Mouse (Mus musculus) hindbrain, embryonic 11.5 days (tissue): ENCODE data around the gene Mum1l1. TPM values are rescaled to one million over a fixed set of nuclear protein-coding genes. Genes with fewer than 3 reads are reported as not detected.

Source experiments
- ATAC-seq: fragments of 200-750 bp; cut with Nextera tagmentation; 2 replicates; pipeline ENCODE4 v1.8.0; 2017; ENCODE audit warnings: mild to moderate bottlenecking, moderate TSS enrichment, moderate library complexity; ENCODE audit not compliant: low FRiP score
- DNase-seq: peaks from one replicate; pipeline ENCODE4 v3.0.0-alpha.2; 2015; ENCODE audit warnings: low spot score
- H3K27ac ChIP-seq: fragments of 300-500 bp; sonication (generic); 2 replicates; pipeline ENCODE4 v1.5.1; 2014; ENCODE audit warnings: mild to moderate bottlenecking, low read depth, low read length
- H3K27me3 ChIP-seq: fragments of 300-500 bp; sonication (generic); 2 replicates; pipeline ENCODE4 v1.6.1; 2014; ENCODE audit warnings: mild to moderate bottlenecking, low read length, moderate library complexity, mixed read lengths; ENCODE audit not compliant: control insufficient read depth, insufficient read depth
- H3K36me3 ChIP-seq: fragments of 300-500 bp; sonication (generic); 2 replicates; pipeline ENCODE4 v1.6.1; 2014; ENCODE audit warnings: mild to moderate bottlenecking, low read length, moderate library complexity, mixed read lengths; ENCODE audit not compliant: control insufficient read depth, insufficient read depth
- H3K4me1 ChIP-seq: fragments of 300-500 bp; sonication (generic); replicated peaks from 2 replicates; pipeline ENCODE4 v1.6.1; 2014; ENCODE audit warnings: low read length, mixed read lengths; ENCODE audit not compliant: control insufficient read depth, insufficient read depth
- H3K4me2 ChIP-seq: fragments of 300-500 bp; sonication (generic); replicated peaks from 2 replicates; pipeline ENCODE4 v1.6.1; 2014; ENCODE audit warnings: mild to moderate bottlenecking, low read depth, low read length
- H3K4me3 ChIP-seq: fragments of 300-500 bp; sonication (generic); 2 replicates; pipeline ENCODE4 v1.5.1; 2014; ENCODE audit warnings: low read depth, low read length
- H3K9ac ChIP-seq: fragments of 300-500 bp; sonication (generic); 2 replicates; pipeline ENCODE4 v1.6.1; 2014; ENCODE audit warnings: low read depth, low read length
- H3K9me3 ChIP-seq: fragments of 300-500 bp; sonication (generic); 2 replicates; pipeline ENCODE4 v1.6.1; 2016; ENCODE audit warnings: low read length; ENCODE audit not compliant: control insufficient read depth
- WGBS: fragments of 180-500 bp; shearing (Covaris S2); extraction: QIAGEN DNeasy Blood & Tissue Kit; methylation state at CpG from one replicate; pipeline ENCODE4 v1.1.7; 2014; 5-methylcytosine and 5-hydroxymethylcytosine counted together
- polyA plus RNA-seq: library from polyadenylated mRNA; unstranded; fragments of >200 nt; fragmentation: Nextera tagmentation; extraction: Ambion mirVana; gene quantifications from 2 replicates; pipeline ENCODE4 v1.2.1, GENCODE M21; 2014

Gene Mum1l1
- polyA plus RNA-seq, 1 experiment from 2014 or later, result 18.3 TPM

- Histone ChIP-seq H3K36me3 (no peaks in the 10 kb centered on the region), H3K9ac (no peak overlapping the region), H3K9me3 (no peaks in the 10 kb centered on the region), H3K27me3 (no peaks in the 10 kb centered on the region), H3K27ac (no peak overlapping the region), H3K4me3 (peak overlapping the region; percentile 34), H3K4me1 (no peaks in the 10 kb centered on the region), H3K4me2 (peak overlapping the region; percentile 19; the same call in 1 of the 2 replicates)
- ATAC-seq, result no peak
- WGBS, result 54% methylated on average over 10 of the region's 10 CpGs
- DNase-seq, result peak; percentile 4
These were observed 7.9 kb downstream of the Mum1l1 start for GRCm38 (mm10) chrX:139217776-139218175.

DNA sequence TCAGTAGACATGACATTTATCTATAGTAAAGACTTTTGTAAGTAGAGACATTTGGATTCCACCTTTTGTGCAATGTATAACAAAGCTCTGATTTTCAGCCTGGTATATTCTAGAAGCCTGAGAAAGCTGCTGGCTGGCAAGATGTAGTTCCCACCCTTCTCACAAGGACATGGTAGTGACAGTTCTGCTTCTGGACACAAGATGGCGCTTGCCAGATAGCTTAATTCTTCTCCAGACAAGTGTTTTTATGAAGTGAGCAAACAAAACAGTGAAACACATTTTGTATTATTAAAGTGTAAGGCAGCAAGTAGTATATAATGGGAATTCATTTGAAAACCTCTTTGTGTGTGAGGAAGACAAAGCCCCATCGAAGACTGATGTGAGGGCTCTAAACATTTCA lies 9.2 kb downstream of the Mum1l1 start:
- H3K4me1 ChIP-seq, result no peaks in the 10 kb centered on the region
- no peak overlapping the region for H3K9ac ChIP-seq
- ATAC-seq, result no peak
- no peaks in the 10 kb centered on the region for H3K36me3 ChIP-seq
- no peak overlapping the region for H3K4me3 ChIP-seq
- DNase-seq, result peak; percentile 56
- 35% methylated on average over 2 of the region's 2 CpGs for WGBS
- H3K27me3 ChIP-seq, result no peaks in the 10 kb centered on the region
- H3K27ac ChIP-seq, result no peak overlapping the region
- no peaks in the 10 kb centered on the region for H3K9me3 ChIP-seq
- H3K4me2 ChIP-seq, result no peak overlapping the region

DNA sequence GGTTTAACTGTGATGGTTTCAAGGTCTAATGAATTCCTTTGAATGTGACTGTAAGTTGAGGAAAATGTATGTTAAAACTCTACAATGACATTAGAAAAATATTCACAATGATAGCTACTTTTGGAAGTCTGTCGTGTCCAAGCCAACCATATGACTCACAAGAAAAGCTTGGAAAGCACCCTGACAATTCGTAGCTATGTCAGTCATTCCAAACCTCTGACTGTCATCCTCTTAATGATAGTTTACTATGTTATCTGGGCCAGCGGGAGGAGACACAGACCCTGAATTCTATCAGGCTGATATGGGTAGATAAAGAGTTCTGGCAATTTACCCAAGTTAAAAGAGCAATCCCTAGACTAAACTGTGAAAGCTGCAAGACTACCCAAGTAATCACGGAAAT lies 11.0 kb downstream of the Mum1l1 start:
- H3K4me2 ChIP-seq, result no peak overlapping the region
- WGBS, result 85% methylated on average over 4 of the region's 4 CpGs
- no peaks in the 10 kb centered on the region for H3K4me1 ChIP-seq
- H3K9ac ChIP-seq, result no peak overlapping the region
- H3K9me3 ChIP-seq, result no peaks in the 10 kb centered on the region
- ATAC-seq, result no peak
- no peaks in the 10 kb centered on the region for H3K27me3 ChIP-seq
- H3K27ac ChIP-seq, result no peak overlapping the region
- DNase-seq, result no peak
- H3K36me3 ChIP-seq, result no peaks in the 10 kb centered on the region
- H3K4me3 ChIP-seq, result no peak overlapping the region

GRCm38 (mm10) chrX:139221893-139222292 lies 12.1 kb downstream of the Mum1l1 start:
- Histone ChIP-seq H3K9ac (no peak overlapping the region), H3K36me3 (no peaks in the 10 kb centered on the region), H3K27ac (no peak overlapping the region), H3K9me3 (no peaks in the 10 kb centered on the region), H3K4me3 (no peak overlapping the region), H3K4me1 (no peaks in the 10 kb centered on the region), H3K27me3 (no peaks in the 10 kb centered on the region), H3K4me2 (no peak overlapping the region)
- 85% methylated on average over 3 of the region's 3 CpGs for WGBS
- DNase-seq, result no peak
- no peak for ATAC-seq

DNA sequence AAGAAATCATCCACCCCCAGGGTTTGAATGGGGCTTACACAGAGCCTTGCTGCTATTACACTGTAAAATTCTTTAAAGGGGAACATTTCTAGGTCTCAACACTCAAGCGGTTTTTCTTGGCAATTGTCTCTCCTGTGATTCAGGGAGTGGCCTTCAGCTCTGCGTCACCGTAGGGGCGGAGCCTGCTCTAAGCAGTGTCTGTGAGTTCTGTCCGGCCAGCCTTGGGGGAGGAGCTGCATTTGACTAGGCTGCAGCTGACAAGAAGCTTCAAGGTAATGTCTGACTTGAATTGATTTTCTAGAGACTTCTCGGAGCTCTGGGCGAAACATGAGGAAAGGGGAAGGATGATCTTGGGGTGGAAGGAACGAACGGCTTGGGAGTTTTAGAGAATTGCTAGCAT lies 21.3 kb downstream of the Mum1l1 start:
- Histone ChIP-seq H3K9me3 (no peaks in the 10 kb centered on the region; the same call in 1 of the 2 replicates), H3K36me3 (no peaks in the 10 kb centered on the region), H3K27me3 (no peaks in the 10 kb centered on the region), H3K4me1 (no peaks in the 10 kb centered on the region), H3K4me2 (no peak overlapping the region), H3K4me3 (no peak overlapping the region), H3K27ac (no peak overlapping the region), H3K9ac (no peak overlapping the region)
- peak; percentile 57 for DNase-seq
- WGBS, result 39% methylated on average over 9 of the region's 9 CpGs
- peak; percentile 89 for ATAC-seq

GRCm38 (mm10) chrX:139247294-139247693 lies 37.5 kb downstream of the Mum1l1 start:
- WGBS, result 71% methylated on average over 3 of the region's 3 CpGs
- DNase-seq, result peak; percentile 13

GRCm38 (mm10) chrX:139257072-139257471 lies 47.2 kb downstream of the Mum1l1 start:
- no peak overlapping the region for H3K4me2 ChIP-seq
- H3K4me1 ChIP-seq, result no peaks in the 10 kb centered on the region
- H3K4me3 ChIP-seq, result no peak overlapping the region
- no peak for DNase-seq
- no peaks in the 10 kb centered on the region for H3K9me3 ChIP-seq
- no peaks in the 10 kb centered on the region for H3K36me3 ChIP-seq
- 87% methylated on average over 10 of the region's 10 CpGs for WGBS
- ATAC-seq, result no peak
- H3K9ac ChIP-seq, result no peak overlapping the region
- no peak overlapping the region for H3K27ac ChIP-seq
- H3K27me3 ChIP-seq, result no peaks in the 10 kb centered on the region

More at GRCm38 (mm10) chrX:139247294-139247693, 37.5 kb downstream of the Mum1l1 start:
- no peak overlapping the region for H3K4me3 ChIP-seq
- ATAC-seq, result no peak
- H3K36me3 ChIP-seq, result no peaks in the 10 kb centered on the region
- H3K4me2 ChIP-seq, result no peak overlapping the region
- no peaks in the 10 kb centered on the region for H3K27me3 ChIP-seq
- no peak overlapping the region for H3K9ac ChIP-seq
- no peaks in the 10 kb centered on the region for H3K9me3 ChIP-seq
- H3K27ac ChIP-seq, result no peak overlapping the region
- no peaks in the 10 kb centered on the region for H3K4me1 ChIP-seq

DNA sequence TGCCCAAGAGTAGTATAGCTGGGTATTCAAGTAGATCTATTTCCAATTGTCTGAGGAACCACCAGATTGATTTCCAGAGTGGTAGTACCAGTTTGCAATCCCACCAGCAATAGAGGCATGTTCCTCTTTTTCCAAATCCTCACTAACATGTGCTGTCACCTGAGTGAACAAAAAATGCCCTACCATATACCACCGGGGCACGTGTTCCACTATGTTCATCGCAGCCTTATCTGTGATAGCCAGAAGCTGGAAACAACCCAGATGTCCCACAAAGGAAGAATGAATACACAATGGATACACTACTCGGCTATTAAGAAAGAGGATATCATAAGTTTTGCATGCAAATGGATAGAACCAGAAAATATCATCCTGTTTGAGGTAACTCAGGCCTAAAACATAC lies 72.1 kb downstream of the Mum1l1 start:
- H3K9ac ChIP-seq, result no peak overlapping the region
- H3K27me3 ChIP-seq, result no peaks in the 10 kb centered on the region
- no peak for ATAC-seq
- no peak overlapping the region for H3K27ac ChIP-seq
- no peak overlapping the region for H3K4me2 ChIP-seq
- no peaks in the 10 kb centered on the region for H3K4me1 ChIP-seq
- no peak overlapping the region for H3K4me3 ChIP-seq
- no peak for DNase-seq
- 87% methylated on average over 4 of the region's 4 CpGs for WGBS
- no peaks in the 10 kb centered on the region for H3K9me3 ChIP-seq
- H3K36me3 ChIP-seq, result no peaks in the 10 kb centered on the region
